Mouse (Mus musculus): Measurements from ENCODE around the gene Gm21883.
"Not testable (repeated sequence)": the region's sequence is repeated elsewhere in the genome, so short reads cannot be mapped to it uniquely, and the experiment has no call there.

Gene Gm21883

DNA sequence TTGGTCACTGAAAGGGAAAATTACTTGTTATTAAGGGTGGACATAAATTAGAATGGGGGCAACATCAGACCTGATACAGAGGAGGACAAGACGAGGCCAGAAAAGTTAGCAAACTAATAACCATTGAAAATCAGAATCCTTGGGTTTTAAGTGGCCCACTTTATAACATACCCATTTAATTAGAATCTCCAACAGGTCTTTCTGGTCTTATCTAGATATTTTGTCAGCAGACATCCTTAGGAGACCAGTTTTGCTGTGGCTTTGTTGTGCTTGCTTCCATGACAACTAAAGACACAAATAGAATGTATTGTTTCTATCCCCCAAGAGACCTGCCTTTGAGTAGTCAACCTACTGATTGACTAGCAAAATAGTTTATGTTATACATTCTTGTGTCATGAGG is at the start of gene Gm21883:
Gene Gm21883, minus strand, starts transcription at position 101 of the 400 bp plus-strand sequence.
- not testable (repeated sequence) for DNase-seq

DNA sequence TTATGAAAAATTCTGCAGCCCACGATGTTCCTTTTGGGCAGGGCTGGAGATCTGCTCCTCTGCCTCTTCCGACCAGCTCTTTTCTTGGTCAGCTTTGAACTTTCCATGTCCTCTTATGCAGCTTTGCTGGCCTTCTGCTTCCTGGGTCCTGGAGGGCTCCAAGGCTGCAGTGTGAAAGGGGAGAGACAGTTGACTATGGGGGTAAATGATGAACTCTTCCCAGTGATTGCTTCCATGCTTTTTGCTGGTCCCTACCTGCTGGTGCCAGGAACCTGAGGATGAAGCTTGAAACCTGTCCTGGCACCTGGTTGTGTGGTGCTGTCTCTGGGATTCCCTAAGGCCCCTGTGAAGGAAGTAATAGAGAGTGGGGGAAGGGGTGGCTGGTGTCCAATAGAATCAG is 44.7 kb upstream of the Gm21883 start, which contains the start of gene Spin2e:
Gene Spin2e, minus strand, starts transcription at position 101 of the 400 bp plus-strand sequence.
- DNase-seq = not testable (repeated sequence)

Measured in kidney, adult 11 months (tissue).